In genomic region chr9:74856578-74857507, GRCm38 (mm10) we compare ENCODE assay signal across 21 mouse cellular contexts. TPM values are rescaled to one million over a fixed set of nuclear protein-coding genes. Genes with fewer than 3 reads are reported as not detected.
DNase-seq lines count a peak whose midpoint lies in the region; ATAC-seq and TF ChIP-seq lines count a peak whose summit lies in the region.
"Had no signal": no experiment of that assay in that cellular context is flagged by ENCODE, and none has a peak within 500 bp of the region (broad histone marks: within the 10 kb centered on the region; RNA-seq: fewer than 3 reads in every experiment).

No protein-coding gene starts in this region.

- 2% methylated on average over 28 of the region's 28 CpGs for WGBS in heart, embryonic 10.5 days
- WGBS in midbrain, embryonic 13.5 days: 2% methylated on average over 28 of the region's 28 CpGs
- 4% methylated on average over 27 of the region's 28 CpGs for WGBS in midbrain, postnatal 0 days
- WGBS in midbrain, embryonic 14.5 days: 1% methylated on average over 28 of the region's 28 CpGs

- H3K4me1 ChIP-seq in heart, embryonic 10.5 days: peaks cover 16% of the 10 kb centered on the region
- peaks cover 24% of the 10 kb centered on the region; the same call in 1 of the 2 replicates for H3K4me1 ChIP-seq in midbrain, embryonic 13.5 days (replicated peaks)
- no peaks in the 10 kb centered on the region for H3K4me1 ChIP-seq in midbrain, postnatal 0 days (ENCODE audit: insufficient read depth, low read length)
- peaks cover 8% of the 10 kb centered on the region; the same call in 1 of the 2 replicates for H3K4me1 ChIP-seq in midbrain, embryonic 14.5 days (ENCODE audit: control insufficient read depth, insufficient read depth, low read length)
- H3K4me1 ChIP-seq: liver, embryonic 15.5 days had no signal

- H3K9me3 ChIP-seq in heart, embryonic 10.5 days: no peaks in the 10 kb centered on the region
- no peaks in the 10 kb centered on the region for H3K9me3 ChIP-seq in midbrain, embryonic 13.5 days
- H3K9me3 ChIP-seq in midbrain, postnatal 0 days (ENCODE audit: low read length): no peaks in the 10 kb centered on the region
- no peaks in the 10 kb centered on the region for H3K9me3 ChIP-seq in midbrain, embryonic 14.5 days (ENCODE audit: control insufficient read depth, low read length)
- H3K9me3 ChIP-seq: hindbrain, embryonic 15.5 days; liver, embryonic 15.5 days had no signal

- no peak overlapping the region for H3K27ac ChIP-seq in heart, embryonic 10.5 days
- no peak overlapping the region for H3K27ac ChIP-seq in midbrain, embryonic 13.5 days
- no peak overlapping the region for H3K27ac ChIP-seq in midbrain, postnatal 0 days (ENCODE audit: low read depth, low read length)
- H3K27ac ChIP-seq in midbrain, embryonic 14.5 days (replicated peaks; ENCODE audit: low read depth, low read length): no peak overlapping the region
- H3K27ac ChIP-seq: hindbrain, embryonic 15.5 days; kidney, postnatal 0 days; liver, embryonic 15.5 days had no signal

- H3K27me3 ChIP-seq in heart, embryonic 10.5 days (ENCODE audit: insufficient read depth, poor library complexity, severe bottlenecking): peaks cover 100% of the 10 kb centered on the region
- H3K27me3 ChIP-seq in midbrain, embryonic 13.5 days: peaks cover 97% of the 10 kb centered on the region
- peaks cover 79% of the 10 kb centered on the region for H3K27me3 ChIP-seq in midbrain, postnatal 0 days (ENCODE audit: insufficient read depth, low read length)
- peaks cover 93% of the 10 kb centered on the region for H3K27me3 ChIP-seq in midbrain, embryonic 14.5 days (ENCODE audit: control insufficient read depth, insufficient read depth, low read length)

- TF ChIP-seq POLR2A in brain, embryonic 14.5 days (IDR thresholded peaks at IDR 0.05; ENCODE audit: borderline replicate concordance, extremely low read depth, insufficient read depth, insufficient read length, poor library complexity, severe bottlenecking): no peak

- no peak overlapping the region for H3K4me2 ChIP-seq in midbrain, embryonic 13.5 days (replicated peaks)
- H3K4me2 ChIP-seq in midbrain, postnatal 0 days (ENCODE audit: low read depth, low read length, poor library complexity, severe bottlenecking): no peak overlapping the region
- H3K4me2 ChIP-seq in midbrain, embryonic 14.5 days (ENCODE audit: low read length): no peak overlapping the region; the same call in 1 of the 2 replicates
- H3K4me2 ChIP-seq: hindbrain, embryonic 15.5 days; liver, embryonic 15.5 days had no signal

- H3K36me3 ChIP-seq in heart, embryonic 10.5 days: no peaks in the 10 kb centered on the region
- H3K36me3 ChIP-seq in midbrain, embryonic 13.5 days: no peaks in the 10 kb centered on the region
- H3K36me3 ChIP-seq in midbrain, postnatal 0 days (ENCODE audit: insufficient read depth, low read length): no peaks in the 10 kb centered on the region
- H3K36me3 ChIP-seq in midbrain, embryonic 14.5 days (ENCODE audit: control insufficient read depth, insufficient read depth, low read length): no peaks in the 10 kb centered on the region
- H3K36me3 ChIP-seq: hindbrain, embryonic 15.5 days; liver, embryonic 15.5 days had no signal

- peak; percentile 74 for DNase-seq in heart, embryonic 10.5 days (ENCODE audit: low spot score)
- no peak for DNase-seq in heart, adult 8-10 months (ENCODE audit: low spot score)
- DNase-seq in midbrain, postnatal 0 days (ENCODE audit: low spot score): no peak
- peak; percentile 35 for DNase-seq in brain, embryonic 14.5 days (ENCODE audit: low read depth)
- peak; percentile 46 for DNase-seq in midbrain, embryonic 14.5 days
- no peak for DNase-seq in ovary, postnatal 10 days (ENCODE audit: low spot score)
- DNase-seq: adrenal gland, postnatal 25 days; cerebellum, adult 8-10 months; heart, adult 18-20 months; kidney, adult 11 months; left cerebral cortex, postnatal 4 days; lung, postnatal 10 days; right cerebral cortex, postnatal 25 days; thymus, postnatal 4 days had no signal

- H3K4me3 ChIP-seq in heart, embryonic 10.5 days: no peak overlapping the region
- 0 out of 2 replicates have a peak overlapping the region, but pooled peaks have one; percentile 2 for H3K4me3 ChIP-seq in midbrain, embryonic 13.5 days (replicated peaks)
- H3K4me3 ChIP-seq in midbrain, postnatal 0 days (ENCODE audit: low read depth, low read length): no peak overlapping the region
- H3K4me3 ChIP-seq in midbrain, embryonic 14.5 days (replicated peaks; ENCODE audit: low read depth, low read length): no peak overlapping the region
- H3K4me3 ChIP-seq: hindbrain, embryonic 15.5 days; liver, embryonic 15.5 days had no signal

- H3K9ac ChIP-seq in midbrain, embryonic 13.5 days (replicated peaks): no peak overlapping the region
- H3K9ac ChIP-seq in midbrain, postnatal 0 days (replicated peaks; ENCODE audit: low read length, poor library complexity, severe bottlenecking): no peak overlapping the region
- H3K9ac ChIP-seq in midbrain, embryonic 14.5 days (replicated peaks; ENCODE audit: low read length): no peak overlapping the region
- H3K9ac ChIP-seq: hindbrain, embryonic 15.5 days; liver, embryonic 15.5 days had no signal

- ATAC-seq in midbrain, embryonic 13.5 days: no peak
- ATAC-seq in midbrain, postnatal 0 days (ENCODE audit: low FRiP score): no peak
- no peak for ATAC-seq in midbrain, embryonic 14.5 days (ENCODE audit: low FRiP score, low TSS enrichment)
- ATAC-seq: activated CD4-positive, CD25-positive, alpha-beta regulatory T cell, adult 4 months; forebrain, embryonic 16.5 days had no signal

- no peak for TF ChIP-seq CTCF in midbrain, postnatal 0 days (IDR thresholded peaks at IDR 0.05)
- TF ChIP-seq CTCF in brain, embryonic 14.5 days (IDR thresholded peaks at IDR 0.05; ENCODE audit: borderline replicate concordance, extremely low read depth, insufficient read depth, insufficient read length): no peak

RNA-seq across cellular contexts. Expression of gene Onecut1, which starts 4.9 kb away (rescaled TPM):
- 0.10 and 1.9 TPM in 2 replicates for polyA plus RNA-seq in heart, embryonic 10.5 days (2016; fragmentation: Nextera tagmentation; extraction: Ambion mirVana)
- not detected for total RNA-seq in heart, adult 8-10 months (2022)
- 10.4 and 10.7 TPM in 2 replicates for polyA plus RNA-seq in midbrain, embryonic 13.5 days (2015; fragmentation: Nextera tagmentation; extraction: Ambion mirVana)
- 7.5 and 8.4 TPM in 2 replicates for total RNA-seq in midbrain, postnatal 0 days (2014; rRNA removed)
- 3.8 and 5.0 TPM in 2 replicates for polyA plus RNA-seq in midbrain, postnatal 0 days (2015; fragmentation: Nextera tagmentation; extraction: Ambion mirVana)
- polyA plus RNA-seq in brain, embryonic 14.5 days (2012; rRNA removed): 2.2 and 5.8 TPM in 2 replicates
- polyA plus RNA-seq in midbrain, embryonic 14.5 days (2014; fragmentation: Nextera tagmentation; extraction: Ambion mirVana): 7.6 and 9.1 TPM in 2 replicates
- total RNA-seq: adrenal gland, postnatal 25 days; heart, adult 18-20 months had no signal
- polyA plus RNA-seq: activated CD4-positive, CD25-positive, alpha-beta regulatory T cell, adult 4 months; heart, embryonic 16.5 days; kidney, postnatal 0 days had no signal

Comparison
In these comparisons a context has a peak if more than half of its experiments do, and no peak if none do; other contexts are left out.
1. DNase-seq: peak in heart, embryonic 10.5 days (single experiment), brain, embryonic 14.5 days (single experiment) and midbrain, embryonic 14.5 days (single experiment); none in heart, adult 8-10 months (single experiment), midbrain, postnatal 0 days (single experiment) and ovary, postnatal 10 days (single experiment).